Mouse (Mus musculus) left cerebral cortex, adult 2 months (tissue): ENCODE results near the gene Cul1. TPM values are rescaled to one million over a fixed set of nuclear protein-coding genes. Genes with fewer than 3 reads are reported as not detected.

Experiments
- DNase-seq, 2 experiments: peaks; one replicate each; pipeline ENCODE4 v3.0.0; 2021 to 2022; ENCODE audit warnings: low spot score in 2 of 2, mixed read lengths in 1 of 2; ENCODE audit errors: extremely low spot score in 1 of 2
- H3K27ac ChIP-seq: fragments of 200-600 bp; 2 replicates; pipeline ENCODE4 v1.8.1; 2022
- H3K4me3 ChIP-seq: fragments of 200-600 bp; 2 replicates; pipeline ENCODE4 v1.8.1; 2022
- CTCF ChIP-seq: fragments of 200-600 bp; IDR thresholded peaks from 2 replicates; pipeline ENCODE4 v1.8.1; 2022; ENCODE audit warnings: antibody characterized with exemption, mild to moderate bottlenecking, moderate library complexity
- intact Hi-C: fragments of 180-260 bp; cut with DNase I; formaldehyde crosslinking; loops from one replicate; pipeline ENCODE4 v1.15.1; 2025
- total RNA-seq, 2 experiments: library from RNA; stranded (reverse); gene quantifications; 2 replicates each; pipeline ENCODE4 v1.2.3; 2021

Gene Cul1
- total RNA-seq, 2 experiments from 2014 or later = 115 to 124 TPM

DNA sequence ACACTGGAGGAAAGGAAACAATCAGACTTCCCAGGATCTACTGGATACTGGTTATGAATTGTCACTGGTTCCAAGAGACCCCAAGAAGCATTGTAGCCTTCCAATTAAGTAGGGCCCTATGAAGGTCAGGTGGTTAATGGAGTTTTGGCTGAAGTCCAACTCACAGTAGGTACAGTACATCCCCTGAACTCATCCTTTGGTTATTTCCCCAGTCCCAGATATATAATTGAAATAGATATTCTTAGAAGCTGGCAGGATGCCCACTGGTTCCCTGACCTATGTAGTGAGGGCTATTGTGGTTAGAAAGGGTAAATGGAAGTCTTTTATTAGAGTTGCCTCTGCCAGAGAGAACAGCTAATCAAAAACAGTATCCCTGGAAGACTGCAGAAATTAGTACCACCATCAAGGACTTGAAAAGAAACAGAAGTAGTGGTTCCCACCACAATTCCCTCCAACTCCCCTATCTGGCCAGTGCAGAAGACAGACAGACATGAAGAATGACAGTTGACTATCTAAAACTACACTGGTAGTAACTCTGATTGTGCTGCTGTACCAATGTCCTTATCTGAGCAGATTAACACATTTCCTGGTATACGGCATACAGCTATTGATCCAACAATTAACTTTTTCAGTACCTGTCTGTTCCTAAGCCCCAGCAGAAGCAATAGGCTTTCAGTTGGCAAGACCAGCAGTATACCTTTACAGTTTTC lies 112.3 kb downstream of the Cul1 start:
- no peak overlapping the region for H3K4me3 ChIP-seq
- no peak for DNase-seq
- H3K27ac ChIP-seq = no peak overlapping the region
- intact Hi-C loops = no loop called here
- TF ChIP-seq CTCF = no peak

DNA sequence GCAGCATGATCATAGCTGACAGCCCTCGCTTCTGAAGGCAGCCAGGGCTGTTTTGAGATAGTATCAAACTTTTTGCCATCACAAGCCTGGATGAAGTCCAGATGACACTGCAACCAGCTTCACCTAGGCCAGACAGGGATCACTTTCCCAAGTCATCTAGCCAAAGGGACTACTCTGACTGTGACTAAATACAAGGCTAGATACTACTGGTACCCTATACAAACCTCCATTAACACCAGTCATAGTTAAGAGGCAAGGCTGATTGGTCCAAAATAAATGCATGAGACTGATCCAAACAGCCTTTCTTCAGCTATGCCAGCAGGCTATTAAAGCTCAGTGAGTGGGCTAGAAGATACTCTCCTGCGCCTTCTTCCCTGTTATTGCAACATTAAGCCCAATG lies 119.7 kb downstream of the Cul1 start:
- no peak overlapping the region for H3K27ac ChIP-seq
- no peak for DNase-seq
- TF ChIP-seq CTCF = no peak
- H3K4me3 ChIP-seq = no peak overlapping the region
- intact Hi-C loops = no loop called here

Other genes starting within 250 kb of the Cul1 start
- gene Ezh2, start 141.9 kb downstream of the Cul1 start, total RNA-seq = 10 to 100 TPM; 11.3 to 13.5 TPM